Mouse (Mus musculus) heart, embryonic 12.5 days (tissue): ENCODE measurements around the gene Tubb2a. TPM values are rescaled to one million over a fixed set of nuclear protein-coding genes. Genes with fewer than 3 reads are reported as not detected.
A peak's percentile ranks its signal among the peaks of the same experiment; 100 is the strongest.

Source experiments
- ATAC-seq: fragments of 200-750 bp; cut with Nextera tagmentation; 2 replicates; pipeline ENCODE4 v1.8.0; 2017; ENCODE audit warnings: moderate TSS enrichment, moderate library complexity; ENCODE audit not compliant: insufficient number of reproducible peaks, low FRiP score
- H3K27ac ChIP-seq: fragments of 300-500 bp; sonication (generic); 2 replicates; pipeline ENCODE4 v1.5.1; 2016; ENCODE audit warnings: mild to moderate bottlenecking, moderate library complexity; ENCODE audit not compliant: poor library complexity, severe bottlenecking
- H3K27me3 ChIP-seq: fragments of 300-500 bp; sonication (generic); replicated peaks from 2 replicates; pipeline ENCODE4 v1.6.1; 2016; ENCODE audit warnings: mild to moderate bottlenecking, moderate library complexity
- H3K36me3 ChIP-seq: fragments of 300-500 bp; sonication (generic); 2 replicates; pipeline ENCODE4 v1.6.1; 2016; ENCODE audit warnings: mild to moderate bottlenecking, moderate library complexity
- H3K4me1 ChIP-seq: fragments of 300-500 bp; sonication (generic); replicated peaks from 2 replicates; pipeline ENCODE4 v1.6.1; 2016; ENCODE audit warnings: mild to moderate bottlenecking
- H3K4me2 ChIP-seq: fragments of 300-500 bp; sonication (generic); 2 replicates; pipeline ENCODE4 v1.6.1; 2016; ENCODE audit warnings: mild to moderate bottlenecking, moderate library complexity
- H3K4me3 ChIP-seq: fragments of 300-500 bp; sonication (generic); 2 replicates; pipeline ENCODE4 v1.5.1; 2016; ENCODE audit warnings: mild to moderate bottlenecking
- H3K9ac ChIP-seq: fragments of 300-500 bp; sonication (generic); 2 replicates; pipeline ENCODE4 v1.6.1; 2016; ENCODE audit warnings: mild to moderate bottlenecking, moderate library complexity
- H3K9me3 ChIP-seq: fragments of 300-500 bp; sonication (generic); replicated peaks from 2 replicates; pipeline ENCODE4 v1.6.1; 2016; ENCODE audit warnings: mild to moderate bottlenecking, moderate library complexity
- WGBS: fragments of 180-500 bp; shearing (Covaris S2); methylation state at CpG from one replicate; pipeline ENCODE4 v1.1.7; 2016; 5-methylcytosine and 5-hydroxymethylcytosine counted together
- polyA plus RNA-seq: library from polyadenylated mRNA; unstranded; fragments of >200 nt; fragmentation: Nextera tagmentation; extraction: Ambion mirVana; gene quantifications from 2 replicates; pipeline ENCODE4 v1.2.1, GENCODE M21; 2016

Gene Tubb2a
- polyA plus RNA-seq, 1 experiment from 2014 or later: 111 TPM

DNA sequence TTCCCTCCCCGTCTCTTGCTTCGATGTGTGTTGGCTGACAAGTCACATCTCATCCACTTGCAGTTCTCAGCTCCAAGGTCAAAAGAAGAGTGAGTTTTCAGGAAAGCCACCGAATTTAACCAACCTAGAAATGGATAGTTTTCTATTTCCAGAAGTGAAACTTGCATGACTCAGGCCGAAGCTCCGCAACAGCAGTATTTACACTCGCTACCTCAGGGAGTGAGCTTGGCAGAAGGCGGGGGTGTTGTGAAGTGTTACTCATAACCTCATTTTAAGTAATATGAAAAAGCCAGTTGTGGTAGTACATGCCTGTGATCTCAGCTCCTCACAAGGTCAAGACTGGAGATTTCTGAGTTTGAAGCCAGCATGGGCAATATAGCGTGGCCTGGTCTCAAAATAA lies 27.3 kb downstream of the Tubb2a start:
- H3K27ac ChIP-seq: no peak overlapping the region
- H3K9ac ChIP-seq: no peak overlapping the region
- 87% methylated on average over 8 of the region's 8 CpGs for WGBS
- peaks cover 58% of the 10 kb centered on the region for H3K36me3 ChIP-seq
- H3K4me3 ChIP-seq: no peak overlapping the region
- H3K27me3 ChIP-seq: no peaks in the 10 kb centered on the region
- ATAC-seq: no peak
- H3K9me3 ChIP-seq: no peaks in the 10 kb centered on the region
- H3K4me2 ChIP-seq: no peak overlapping the region
- no peaks in the 10 kb centered on the region for H3K4me1 ChIP-seq

DNA sequence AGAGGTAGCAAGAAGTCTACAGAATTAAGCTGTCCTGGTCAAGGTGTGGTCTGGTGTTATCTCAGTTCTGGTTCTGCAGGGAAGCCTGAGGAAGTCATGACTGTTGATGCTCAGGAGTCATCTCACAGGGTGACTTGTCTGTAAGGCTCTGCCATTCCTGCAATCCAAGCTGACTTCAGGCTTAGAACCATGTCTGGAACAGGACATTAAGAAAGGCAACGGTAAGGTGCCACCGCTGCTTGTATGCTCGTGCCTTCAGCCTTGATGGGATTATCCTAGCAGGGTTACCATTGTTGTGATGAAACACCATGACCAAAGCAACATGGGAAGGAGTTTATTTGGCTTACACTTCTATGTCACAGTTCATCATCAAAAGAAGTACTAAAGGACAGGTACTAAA lies 30.3 kb downstream of the Tubb2a start:
- H3K36me3 ChIP-seq: peaks cover 46% of the 10 kb centered on the region

DNA sequence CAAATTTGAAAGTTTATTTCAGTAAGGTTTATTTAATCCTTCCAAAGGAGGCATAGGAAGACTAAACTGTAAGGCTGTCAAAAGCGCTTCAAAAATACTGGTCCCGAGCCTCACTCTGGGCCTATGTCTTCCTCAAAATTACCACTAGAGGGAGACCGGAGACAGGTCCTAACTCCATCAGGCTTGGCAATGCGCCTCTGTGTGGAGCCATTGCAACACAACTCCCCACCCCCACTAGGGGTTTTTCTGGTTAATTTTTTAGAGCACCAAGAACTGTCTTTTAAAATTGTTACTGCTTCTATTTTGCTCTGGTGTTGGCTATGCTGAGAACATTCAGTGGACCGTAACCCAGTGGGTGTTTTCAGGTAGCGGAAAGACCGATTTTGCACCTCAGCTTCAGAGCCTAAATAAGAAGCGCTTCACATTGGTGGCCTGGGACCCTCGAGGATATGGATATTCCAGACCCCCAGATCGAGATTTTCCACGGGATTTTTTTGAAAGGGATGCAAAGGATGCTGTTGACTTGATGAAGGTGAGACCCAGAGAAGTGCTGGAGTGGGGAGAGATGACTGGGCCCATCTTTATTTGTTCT lies 31.3 kb downstream of the Tubb2a start:
- no peaks in the 10 kb centered on the region for H3K27me3 ChIP-seq

More for the DNA sequence above, 30.3 kb downstream of the Tubb2a start:
- ATAC-seq: no peak
- Histone ChIP-seq H3K27me3 (no peaks in the 10 kb centered on the region), H3K9ac (no peak overlapping the region), H3K4me3 (no peak overlapping the region), H3K9me3 (no peaks in the 10 kb centered on the region), H3K4me1 (0 out of 2 replicates have a peak, but pooled peaks cover 3% of the 10 kb centered on the region), H3K27ac (no peak overlapping the region), H3K4me2 (no peak overlapping the region)
- 83% methylated on average over 3 of the region's 3 CpGs for WGBS

DNA sequence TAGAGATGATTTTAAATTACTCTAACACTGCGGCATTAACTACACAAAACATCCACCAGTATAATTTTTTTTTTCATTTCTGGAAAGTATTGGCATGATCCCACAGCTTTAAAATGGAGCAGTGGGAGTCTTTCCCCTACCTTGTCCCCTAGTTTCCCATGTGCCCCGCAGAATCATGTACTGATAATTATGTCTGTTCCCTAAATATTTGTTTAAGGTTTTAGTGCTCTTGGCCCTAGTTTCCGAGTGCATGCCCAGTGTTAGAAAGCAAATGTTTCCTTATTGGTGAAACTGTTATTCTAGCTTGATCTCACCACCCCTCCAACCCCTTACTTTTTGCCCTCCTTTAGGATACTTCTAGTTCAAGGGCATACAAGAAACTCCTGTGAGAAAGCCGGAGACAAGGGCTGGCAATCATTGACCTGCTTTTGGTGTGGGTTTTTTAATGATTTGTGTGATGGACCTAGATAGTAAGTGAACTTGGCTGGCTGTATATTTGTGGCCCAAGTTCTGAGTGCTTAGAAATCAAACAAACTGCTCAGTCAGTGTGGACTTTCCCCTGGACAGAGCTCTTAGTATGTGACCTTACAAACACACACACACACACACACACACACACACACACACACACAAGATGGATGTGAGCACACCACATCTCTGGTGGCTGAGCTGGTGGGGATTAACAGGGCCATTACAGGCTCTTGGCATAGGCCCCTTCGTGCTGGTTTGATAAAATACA lies 32.1 kb downstream of the Tubb2a start:
- Histone ChIP-seq H3K27ac (no peak overlapping the region), H3K27me3 (no peaks in the 10 kb centered on the region), H3K4me2 (no peak overlapping the region), H3K36me3 (peaks cover 40% of the 10 kb centered on the region), H3K4me3 (no peak overlapping the region), H3K9me3 (no peaks in the 10 kb centered on the region), H3K9ac (no peak overlapping the region), H3K4me1 (0 out of 2 replicates have a peak, but pooled peaks cover 3% of the 10 kb centered on the region)
- 63% methylated on average over 5 of the region's 5 CpGs for WGBS
- no peak for ATAC-seq

More for the DNA sequence above, 31.3 kb downstream of the Tubb2a start:
- no peak overlapping the region for H3K9ac ChIP-seq
- no peak overlapping the region for H3K27ac ChIP-seq
- ATAC-seq: peak; percentile 69; the same call in 1 of the 2 replicates
- H3K9me3 ChIP-seq: no peaks in the 10 kb centered on the region
- peaks cover 44% of the 10 kb centered on the region for H3K36me3 ChIP-seq
- H3K4me3 ChIP-seq: no peak overlapping the region
- H3K4me1 ChIP-seq: 0 out of 2 replicates have a peak, but pooled peaks cover 3% of the 10 kb centered on the region
- no peak overlapping the region for H3K4me2 ChIP-seq
- WGBS: 43% methylated on average over 11 of the region's 11 CpGs

DNA sequence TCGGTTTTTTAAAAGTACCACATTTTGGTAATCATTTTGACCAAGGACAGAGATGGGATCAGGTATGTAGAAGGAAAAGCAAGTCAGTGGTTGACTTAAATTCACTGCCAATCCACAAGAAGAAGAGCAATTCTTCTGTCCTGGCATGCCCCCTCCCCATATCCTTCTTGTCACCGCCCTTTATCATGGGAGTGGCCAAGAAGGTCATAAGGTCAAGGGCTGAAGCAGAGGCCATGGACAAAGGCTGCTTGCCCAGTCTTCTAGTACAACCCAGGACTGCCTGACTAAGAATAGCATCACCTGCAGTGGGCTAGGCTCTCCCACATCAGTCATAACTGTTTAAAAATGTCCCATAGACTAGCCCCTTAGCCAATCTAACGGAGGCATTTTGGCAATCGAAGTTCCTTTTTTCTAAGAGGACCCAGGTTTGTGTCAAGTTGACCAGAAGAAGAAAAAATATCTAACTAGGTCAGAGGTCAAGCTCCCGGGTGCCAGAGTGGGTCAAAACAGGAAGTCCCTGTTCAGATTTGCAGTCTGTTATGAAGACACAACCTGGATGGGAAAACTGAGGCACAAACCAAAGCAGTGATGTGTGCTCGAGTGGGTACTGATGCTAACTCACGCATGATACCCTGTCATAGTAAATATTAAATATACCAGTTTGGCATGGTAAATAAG lies 34.0 kb downstream of the Tubb2a start:
- H3K4me2 ChIP-seq: no peak overlapping the region
- ATAC-seq: no peak
- 0 out of 2 replicates have a peak, but pooled peaks cover 2% of the 10 kb centered on the region for H3K9me3 ChIP-seq
- no peak overlapping the region for H3K9ac ChIP-seq
- peaks cover 4% of the 10 kb centered on the region; the same call in 1 of the 2 replicates for H3K4me1 ChIP-seq
- no peak overlapping the region for H3K27ac ChIP-seq
- H3K4me3 ChIP-seq: no peak overlapping the region
- no peaks in the 10 kb centered on the region for H3K27me3 ChIP-seq
- peaks cover 33% of the 10 kb centered on the region for H3K36me3 ChIP-seq
- WGBS: 59% methylated on average over 7 of the region's 7 CpGs

DNA sequence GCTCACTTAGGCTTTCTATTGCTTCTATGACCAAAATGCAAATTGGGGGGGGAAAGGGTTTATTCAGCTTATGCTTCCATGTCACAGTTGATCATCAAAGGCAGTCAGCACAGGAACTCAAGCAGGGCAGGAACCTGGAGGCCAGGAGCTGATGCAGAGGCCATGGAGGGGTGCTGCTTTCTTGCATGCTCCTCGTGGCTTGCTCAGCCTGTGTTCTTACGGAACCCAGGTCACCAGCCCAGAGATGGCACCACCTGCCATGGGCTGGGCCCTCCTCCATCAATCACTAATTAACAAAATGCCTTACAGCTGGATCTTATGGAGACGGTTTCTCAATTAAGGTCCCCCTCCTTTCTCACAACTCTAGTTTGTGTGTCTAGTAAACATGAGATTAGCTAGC lies 37.7 kb downstream of the Tubb2a start:
- H3K27me3 ChIP-seq: no peaks in the 10 kb centered on the region
- peaks cover 16% of the 10 kb centered on the region; the same call in 1 of the 2 replicates for H3K36me3 ChIP-seq
- H3K27ac ChIP-seq: no peak overlapping the region
- H3K9me3 ChIP-seq: 0 out of 2 replicates have a peak, but pooled peaks cover 2% of the 10 kb centered on the region
- no peak overlapping the region for H3K4me2 ChIP-seq
- no peak overlapping the region for H3K9ac ChIP-seq
- H3K4me3 ChIP-seq: no peak overlapping the region
- ATAC-seq: no peak
- WGBS: 89% methylated on average over 3 of the region's 3 CpGs
- H3K4me1 ChIP-seq: peaks cover 21% of the 10 kb centered on the region; the same call in 1 of the 2 replicates

DNA sequence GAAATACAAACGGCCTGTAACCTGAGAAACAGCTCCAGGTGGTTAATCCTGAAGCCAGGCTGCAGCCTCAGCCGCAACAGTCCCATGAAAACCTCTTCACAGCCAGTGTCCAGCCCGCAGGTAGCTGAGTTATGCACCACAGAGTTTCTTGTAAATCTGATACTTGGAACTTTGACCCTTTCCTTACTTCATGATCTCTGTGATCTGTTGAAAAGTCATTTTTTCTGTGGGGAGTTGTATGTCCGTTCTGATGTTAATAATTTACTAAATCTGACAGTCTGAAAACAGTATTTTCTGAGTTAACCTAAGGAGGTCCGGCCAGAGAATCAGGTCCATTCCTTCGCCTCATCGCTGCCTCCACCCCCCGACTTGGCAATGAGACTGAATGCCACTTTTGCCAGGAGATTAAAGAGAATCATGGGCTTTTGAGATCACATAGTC lies 38.9 kb downstream of the Tubb2a start:
- Histone ChIP-seq H3K4me3 (no peak overlapping the region), H3K9ac (no peak overlapping the region), H3K36me3 (peaks cover 11% of the 10 kb centered on the region), H3K4me2 (peak overlapping the region; percentile 44; the same call in 1 of the 2 replicates), H3K27me3 (no peaks in the 10 kb centered on the region), H3K9me3 (0 out of 2 replicates have a peak, but pooled peaks cover 2% of the 10 kb centered on the region), H3K4me1 (peaks cover 20% of the 10 kb centered on the region; the same call in 1 of the 2 replicates), H3K27ac (no peak overlapping the region)
- no peak for ATAC-seq
- WGBS: 58% methylated on average over 8 of the region's 8 CpGs

DNA sequence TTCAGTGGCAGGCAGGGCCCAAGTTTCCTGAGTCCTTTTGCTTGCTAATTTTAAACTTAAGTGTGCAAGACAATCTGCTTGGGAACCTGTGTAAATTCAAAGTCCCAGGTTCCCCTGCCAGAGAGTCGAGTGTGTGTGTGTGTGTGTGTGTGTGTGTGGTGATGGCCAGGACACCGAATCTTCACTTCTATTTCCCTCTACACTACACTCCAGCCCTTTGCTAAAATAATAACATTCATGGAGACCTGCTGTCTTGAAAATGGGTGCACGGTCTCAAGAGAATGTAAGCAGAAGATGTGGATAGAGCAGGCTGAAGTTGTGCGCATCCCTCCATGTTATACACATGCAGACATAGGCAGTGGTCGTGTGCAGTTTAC lies 39.8 kb downstream of the Tubb2a start:
- Histone ChIP-seq H3K4me1 (peaks cover 18% of the 10 kb centered on the region; the same call in 1 of the 2 replicates), H3K4me2 (peak overlapping the region; percentile 75), H3K27ac (peak overlapping the region; percentile 81), H3K9ac (peak overlapping the region; percentile 94), H3K9me3 (0 out of 2 replicates have a peak, but pooled peaks cover 2% of the 10 kb centered on the region), H3K27me3 (no peaks in the 10 kb centered on the region), H3K4me3 (peak overlapping the region; percentile 84), H3K36me3 (peaks cover 19% of the 10 kb centered on the region)
- WGBS: 41% methylated on average over 5 of the region's 5 CpGs
- ATAC-seq: no peak

DNA sequence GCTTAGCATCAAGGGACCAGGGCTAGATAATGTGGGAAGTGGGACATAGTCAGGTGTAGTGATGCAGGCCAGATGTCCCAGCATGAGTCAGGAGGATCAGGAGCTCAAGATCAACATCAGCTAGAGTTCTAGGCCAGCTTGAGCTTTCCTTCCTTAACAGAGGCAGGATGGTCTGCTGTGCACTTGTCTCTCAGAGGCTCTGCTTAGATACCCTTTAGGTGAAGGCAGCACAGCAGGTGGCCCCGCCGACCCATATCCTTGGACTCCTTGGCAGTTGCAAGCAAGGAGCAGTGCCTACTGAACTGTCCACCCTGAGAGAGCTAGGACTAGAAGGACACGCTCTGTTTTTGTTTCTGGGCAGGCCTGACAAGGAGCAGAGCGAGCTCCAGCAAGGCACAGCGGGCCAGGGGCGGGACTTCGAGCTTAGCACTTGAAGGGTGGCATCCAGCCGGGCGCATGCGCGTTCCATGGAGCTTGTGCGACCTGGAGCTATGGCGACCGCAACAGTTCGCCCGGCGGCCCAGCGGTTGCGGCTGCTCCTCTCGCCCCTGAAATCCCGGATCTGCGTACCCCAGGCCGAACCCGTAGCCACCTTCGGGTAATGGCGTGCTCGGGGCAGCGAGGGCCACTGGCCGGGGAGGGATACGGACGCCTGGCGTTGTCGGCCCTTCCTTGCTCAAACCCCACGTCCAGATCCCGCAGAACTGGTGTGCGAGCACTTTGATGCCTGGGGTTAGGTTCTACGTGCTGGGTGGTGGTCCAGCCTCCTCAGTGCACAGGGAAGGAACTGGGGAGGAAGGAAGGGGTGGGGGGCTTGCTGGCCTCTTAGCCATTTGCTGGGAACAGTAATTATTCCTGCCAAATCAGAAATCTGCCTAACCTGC lies 40.4 kb downstream of the Tubb2a start, which contains the start of gene Bphl:
Gene Bphl, plus strand, starts transcription at position 426 of the 884 bp plus-strand sequence.
- Histone ChIP-seq H3K4me2 (peak within 1 kb of the TSS; percentile 75), H3K27me3 (no peaks in the 10 kb centered on the region), H3K36me3 (peaks cover 24% of the 10 kb centered on the region), H3K9me3 (0 out of 2 replicates have a peak, but pooled peaks cover 2% of the 10 kb centered on the region), H3K4me3 (peak within 1 kb of the TSS; percentile 84), H3K9ac (peak within 1 kb of the TSS; percentile 94), H3K4me1 (peaks cover 18% of the 10 kb centered on the region; the same call in 1 of the 2 replicates), H3K27ac (peak within 1 kb of the TSS; percentile 81)
- WGBS: 1% methylated on average over 37 of the region's 37 CpGs
- peak; percentile 90 for ATAC-seq

DNA sequence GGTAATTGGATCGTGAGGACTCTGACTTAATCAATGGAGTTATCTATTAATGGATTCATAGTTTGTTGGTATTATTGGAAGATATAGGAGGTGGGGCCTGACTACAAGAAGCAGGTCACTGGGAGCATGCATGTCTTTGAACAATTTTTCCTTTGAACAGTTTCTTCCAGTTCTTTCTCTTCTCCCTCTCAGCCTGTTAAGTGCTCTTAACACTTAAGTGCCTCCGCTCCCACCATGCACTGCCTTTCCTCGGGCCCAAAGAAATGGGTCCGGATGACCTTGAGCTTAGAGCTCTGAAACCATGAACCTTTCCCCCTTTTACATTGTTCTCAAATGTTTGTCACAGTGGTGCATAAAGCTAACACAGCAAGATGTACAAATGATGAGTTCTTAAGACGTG lies 41.1 kb downstream of the Tubb2a start:
- no peak for ATAC-seq
- Histone ChIP-seq H3K4me1 (peaks cover 18% of the 10 kb centered on the region; the same call in 1 of the 2 replicates), H3K27ac (peak overlapping the region; percentile 81), H3K4me3 (no peak overlapping the region), H3K4me2 (peak overlapping the region; percentile 75; the same call in 1 of the 2 replicates), H3K9me3 (0 out of 2 replicates have a peak, but pooled peaks cover 2% of the 10 kb centered on the region), H3K36me3 (peaks cover 24% of the 10 kb centered on the region), H3K27me3 (no peaks in the 10 kb centered on the region), H3K9ac (no peak overlapping the region)
- 73% methylated on average over 5 of the region's 5 CpGs for WGBS
